Mouse (Mus musculus) cerebral cortex, adult 2 months (tissue): ENCODE data around the gene Sidt2.

Experiments
- WGBS: fragments of 180-500 bp; shearing (Covaris S2); methylation state at CpG from one replicate; pipeline ENCODE4 v1.1.7; 2018; 5-methylcytosine and 5-hydroxymethylcytosine counted together

The Sidt2 gene

DNA sequence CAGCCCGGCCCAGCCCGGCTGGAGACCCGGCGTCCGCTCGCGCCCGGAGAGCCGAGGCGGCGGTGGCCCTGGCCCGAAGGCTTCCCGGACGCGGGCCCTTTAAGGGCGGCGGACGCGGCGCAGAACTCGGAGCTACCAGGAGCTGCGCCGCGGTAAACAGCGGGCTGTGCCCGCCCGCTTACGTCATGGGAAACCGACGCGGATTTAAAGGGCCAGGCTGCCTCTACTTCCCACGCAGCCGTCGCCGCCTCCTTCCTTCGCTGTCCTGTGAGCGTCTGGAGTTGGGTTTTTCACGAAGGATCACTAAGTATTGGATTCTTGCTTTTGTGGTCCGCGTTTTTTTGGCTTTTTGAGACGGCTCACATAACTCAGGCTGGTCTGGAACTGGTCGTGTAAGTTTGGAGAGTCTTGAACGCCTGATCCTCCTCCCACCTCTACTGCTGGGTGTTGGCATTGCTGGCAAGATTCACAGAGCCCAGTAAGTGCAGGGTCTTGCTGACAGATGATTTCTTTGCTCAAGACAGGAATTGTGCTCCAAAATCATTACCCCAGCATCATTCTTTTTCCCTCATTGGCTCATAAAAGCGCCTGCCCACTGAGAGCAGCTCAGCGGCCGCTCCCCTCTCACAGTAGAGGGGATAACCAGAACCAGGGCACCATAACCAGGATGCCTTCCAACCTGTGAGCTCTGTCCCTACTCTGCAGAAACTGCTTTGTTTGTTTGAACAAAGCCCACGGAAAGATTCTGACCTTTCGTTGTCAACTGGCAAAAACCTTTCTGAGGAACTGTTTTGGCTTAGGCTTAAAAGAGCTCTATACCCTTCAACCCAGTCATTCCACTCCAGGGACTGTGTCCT lies at the start of gene Sidt2:
Gene Sidt2 (minus strand): TSS at position 152 of the 857 bp plus-strand sequence.
- under 1% methylated on average over 48 of the region's 48 CpGs for WGBS

GRCm38 (mm10) chr9:46004529-46004928 lies 49.5 kb upstream of the Sidt2 start:
- WGBS: 68% methylated on average over 3 of the region's 3 CpGs

DNA sequence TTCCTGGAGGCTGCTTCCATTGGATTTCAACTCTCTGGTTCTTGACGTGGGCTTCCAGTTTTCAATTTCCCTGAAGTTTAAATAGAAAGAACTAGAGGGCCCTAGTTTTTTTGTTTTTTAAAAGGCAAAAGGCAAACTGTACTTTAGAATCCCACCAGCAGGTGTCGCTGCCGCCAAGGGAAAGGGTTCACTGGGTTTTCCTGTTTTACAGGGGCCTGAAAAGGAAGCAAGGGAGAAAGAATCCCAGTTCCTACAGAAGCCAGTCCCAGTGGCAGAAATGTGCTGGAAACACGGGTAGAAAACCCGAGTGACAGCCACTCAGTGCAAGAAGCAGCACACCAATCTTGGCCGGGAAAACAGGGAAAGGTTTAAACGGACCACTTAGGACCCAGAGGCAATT lies 48.7 kb upstream of the Sidt2 start:
- WGBS: 6% methylated on average over 7 of the region's 7 CpGs

- 60% methylated on average over 4 of the region's 4 CpGs for WGBS
Observed at GRCm38 (mm10) chr9:45999009-45999408, 44.0 kb upstream of the Sidt2 start.

DNA sequence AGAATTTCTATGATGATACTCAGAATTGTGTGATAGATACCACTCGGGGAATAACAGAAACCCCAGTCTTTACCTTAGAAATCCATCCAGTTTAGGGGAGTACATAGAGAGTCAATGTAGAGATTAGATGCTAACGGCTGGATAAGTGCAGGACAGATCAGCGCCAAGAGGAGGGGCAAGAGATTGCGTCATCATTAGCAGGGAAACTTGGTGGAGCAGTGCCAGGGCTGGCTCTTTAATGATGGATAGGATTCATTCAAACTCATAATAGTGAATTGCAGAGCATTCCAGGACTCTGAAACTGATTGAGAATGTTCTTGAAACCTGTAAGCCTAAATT lies 30.1 kb upstream of the Sidt2 start:
- under 1% methylated on average over 4 of the region's 4 CpGs for whole genome bisulfite sequencing

DNA sequence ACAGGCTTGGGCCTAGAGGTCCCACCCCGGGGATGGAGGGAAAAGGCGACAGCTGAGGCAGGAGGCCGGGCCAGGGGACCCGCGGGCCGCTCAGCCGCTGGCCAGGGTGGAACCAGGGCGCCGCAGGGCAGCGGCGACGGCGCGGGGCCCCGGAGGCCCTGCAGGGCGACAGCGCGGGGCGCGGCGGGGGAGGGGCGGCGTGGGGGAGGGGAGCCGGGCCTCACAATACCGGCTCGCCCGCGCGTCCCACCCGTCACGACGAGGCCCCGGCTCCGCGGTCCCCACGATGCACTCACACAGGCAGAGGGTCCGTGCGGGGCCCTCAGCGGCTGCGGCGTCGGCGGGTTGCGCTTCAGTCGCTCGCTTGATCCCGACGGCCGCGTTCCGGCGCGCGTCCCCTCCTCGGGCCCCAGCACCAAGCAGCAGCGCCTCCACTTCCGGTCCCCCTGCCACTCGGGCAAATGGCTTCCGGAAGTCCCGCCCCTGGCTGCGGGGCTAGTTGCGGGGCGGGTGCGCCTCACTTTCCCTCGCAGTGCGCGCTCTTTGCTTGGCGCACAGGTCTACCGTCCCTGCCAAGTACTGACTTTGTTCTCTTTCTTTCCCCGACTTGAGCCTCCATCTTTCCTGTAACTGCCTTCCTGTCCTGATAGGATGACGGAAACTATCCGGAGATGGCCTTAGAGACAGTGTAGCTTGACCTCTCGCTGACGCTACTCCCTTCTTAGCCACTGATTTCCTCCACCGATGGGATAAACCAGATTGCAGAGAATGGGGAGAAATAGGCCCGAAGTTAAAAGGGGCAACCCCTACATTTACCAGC lies 29.6 kb upstream of the Sidt2 start:
- under 1% methylated on average over 57 of the region's 76 CpGs for WGBS

GRCm38 (mm10) chr9:45983676-45984408 lies 28.8 kb upstream of the Sidt2 start:
- WGBS: under 1% methylated on average over 23 of the region's 23 CpGs

DNA sequence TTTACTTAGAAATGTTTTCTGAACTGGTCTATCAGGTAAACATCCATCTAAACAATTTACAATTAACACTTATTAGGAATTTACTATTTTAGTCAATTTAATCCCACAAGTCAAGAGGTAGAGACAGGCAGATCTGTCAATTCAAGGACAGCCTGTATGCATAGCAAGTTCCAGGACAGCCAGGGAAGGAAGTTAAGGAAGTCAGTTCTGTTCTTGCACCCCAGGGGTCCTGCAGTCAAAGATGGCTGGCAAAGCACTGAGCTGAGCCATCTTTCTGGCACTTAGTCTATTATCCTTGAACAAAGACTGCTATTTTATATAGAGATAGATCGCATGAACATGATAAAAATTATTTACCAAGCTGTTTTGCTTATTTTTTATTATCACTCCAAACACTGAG lies 25.6 kb upstream of the Sidt2 start:
- 69% methylated on average over 1 of the region's 1 CpGs for WGBS

- 91% methylated on average over 2 of the region's 2 CpGs for WGBS
Observed at GRCm38 (mm10) chr9:45979778-45980177, 24.7 kb upstream of the Sidt2 start.

DNA sequence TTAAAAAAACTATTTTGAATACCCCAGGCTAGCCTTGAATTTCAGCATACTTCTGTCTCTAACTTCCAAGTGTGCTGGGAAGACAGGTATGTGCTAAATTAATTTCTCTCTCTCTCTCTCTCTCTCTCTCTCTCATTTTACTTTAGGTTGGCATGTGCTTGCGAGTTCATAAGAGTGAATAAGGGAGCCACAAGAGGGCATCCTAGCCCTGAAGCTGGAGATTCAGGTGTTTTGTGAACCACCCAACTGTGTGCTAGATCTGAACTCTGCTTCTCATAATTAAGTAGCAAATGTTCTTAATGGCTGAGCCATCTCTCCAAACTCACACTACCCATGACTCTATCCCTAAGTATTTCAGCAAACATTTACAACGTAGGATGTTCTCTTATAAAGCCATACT lies 21.8 kb upstream of the Sidt2 start:
- 57% methylated on average over 2 of the region's 2 CpGs for WGBS

- WGBS: 86% methylated on average over 6 of the region's 6 CpGs
Observed at GRCm38 (mm10) chr9:45963577-45963976, 8.5 kb upstream of the Sidt2 start.

- WGBS: 47% methylated on average over 2 of the region's 2 CpGs
Observed at GRCm38 (mm10) chr9:45961855-45962254, 6.8 kb upstream of the Sidt2 start.

- WGBS: 82% methylated on average over 7 of the region's 7 CpGs
Observed at GRCm38 (mm10) chr9:45959661-45960060, 4.6 kb upstream of the Sidt2 start.

DNA sequence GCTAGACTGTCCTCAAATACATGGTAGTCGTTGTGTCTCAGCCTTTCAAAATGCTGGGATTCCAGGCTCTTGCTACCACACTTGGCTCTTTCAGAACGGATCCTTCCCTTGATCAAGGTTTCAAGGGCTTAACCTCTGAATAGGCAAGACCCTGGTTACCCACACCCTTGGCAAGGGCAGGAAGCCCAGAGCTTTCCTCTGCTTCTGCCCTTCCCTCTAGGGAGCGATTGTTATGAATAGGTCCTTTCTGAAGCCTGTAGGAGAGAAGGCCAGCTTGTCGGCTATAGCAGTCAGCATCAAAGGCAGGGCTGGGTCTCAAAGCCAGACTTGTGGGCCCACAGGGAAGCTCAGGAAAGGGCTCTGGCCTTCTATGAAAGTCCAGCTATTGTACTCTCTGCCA lies 3.8 kb upstream of the Sidt2 start:
- 36% methylated on average over 4 of the region's 4 CpGs for WGBS

- 47% methylated on average over 7 of the region's 7 CpGs for WGBS
Observed at GRCm38 (mm10) chr9:45958023-45958670, 3.1 kb upstream of the Sidt2 start.

- under 1% methylated on average over 63 of the region's 63 CpGs for WGBS
Observed at GRCm38 (mm10) chr9:45954294-45955106, 558 bp downstream of the Sidt2 start.

DNA sequence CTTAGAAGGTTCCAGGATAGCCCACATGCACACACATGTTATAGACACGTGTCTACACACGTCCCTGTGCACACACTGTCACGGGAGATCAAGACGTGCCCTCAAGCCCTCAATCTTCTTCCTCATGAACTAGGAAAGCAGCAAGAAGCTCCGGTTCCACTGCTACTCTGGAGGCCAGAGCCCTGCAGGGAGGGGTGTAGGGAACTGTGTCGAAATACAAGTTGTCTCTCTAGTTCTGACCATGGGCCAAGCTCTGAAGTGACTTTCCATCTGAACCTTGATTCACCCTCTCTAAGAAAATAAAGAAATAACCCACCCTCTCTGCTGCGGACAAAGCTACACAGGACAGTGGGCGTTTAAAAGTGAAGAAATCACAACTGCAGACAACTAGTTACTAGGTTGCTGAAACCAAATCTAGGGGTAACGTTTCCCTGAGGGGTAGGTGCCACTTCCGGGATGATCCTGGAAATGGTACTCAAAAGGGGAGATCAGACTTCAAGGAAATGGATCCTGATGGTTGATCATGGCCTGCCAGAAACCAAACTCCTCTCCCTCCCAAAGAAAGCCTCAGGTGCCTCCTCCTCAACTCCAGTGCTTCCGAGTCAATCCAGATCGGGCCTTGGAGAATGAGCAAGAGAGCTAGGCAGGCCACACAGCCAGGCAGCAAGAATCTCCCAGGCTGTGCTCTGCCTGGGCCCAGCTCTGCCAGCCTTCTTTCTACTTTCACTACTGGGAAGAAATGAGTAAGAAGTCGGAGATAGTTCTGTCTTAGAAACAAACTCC lies 1.4 kb downstream of the Sidt2 start:
- 46% methylated on average over 13 of the region's 13 CpGs for WGBS

GRCm38 (mm10) chr9:45952890-45953289 lies 2.2 kb downstream of the Sidt2 start:
- WGBS: 71% methylated on average over 7 of the region's 7 CpGs

- 93% methylated on average over 4 of the region's 4 CpGs for WGBS
Observed at GRCm38 (mm10) chr9:45952057-45952456, 3.0 kb downstream of the Sidt2 start.

DNA sequence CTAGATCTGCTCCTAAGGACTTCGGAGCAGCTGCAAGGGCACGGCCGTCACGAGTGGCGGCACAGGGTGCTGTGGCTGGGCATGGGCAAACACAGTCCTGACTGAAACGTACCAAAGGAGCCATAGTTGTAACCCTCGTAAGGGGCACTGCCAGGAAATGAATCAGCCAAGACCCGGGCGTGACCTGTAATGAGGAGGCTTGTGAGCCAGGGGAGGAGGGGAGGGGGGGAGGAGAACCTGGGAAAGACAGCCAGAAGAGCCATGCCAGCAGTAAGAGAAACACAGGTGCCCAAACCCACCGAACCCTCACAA lies 8.2 kb downstream of the Sidt2 start:
- 89% methylated on average over 10 of the region's 10 CpGs for WGBS
